Mouse (Mus musculus): Measurements from ENCODE around the gene Gm45062. TPM values are rescaled to one million over a fixed set of nuclear protein-coding genes. Genes with fewer than 3 reads are reported as not detected.
A peak's percentile ranks its signal among the peaks of the same experiment; 100 is the strongest.

Gm45062 gene
- polyA plus RNA-seq, 1 experiment from 2014 or later = 8.1 TPM

- Histone ChIP-seq H3K36me3 (no peaks in the 10 kb centered on the region), H3K9ac (no peak overlapping the region), H3K9me3 (no peaks in the 10 kb centered on the region; the same call in 1 of the 2 replicates), H3K4me2 (no peak overlapping the region), H3K27ac (replicated peaks) (no peak overlapping the region), H3K4me1 (peaks cover 13% of the 10 kb centered on the region), H3K27me3 (replicated peaks) (no peaks in the 10 kb centered on the region), H3K4me3 (no peak overlapping the region)
- 67% methylated on average over 6 of the region's 6 CpGs for WGBS
- no peak for ATAC-seq (ENCODE audit: extremely low read depth, insufficient number of reproducible peaks, low FRiP score, low TSS enrichment)
Measured at GRCm38 (mm10) chr6:8497234-8497867, 238.1 kb downstream of the Gm45062 start.

DNA sequence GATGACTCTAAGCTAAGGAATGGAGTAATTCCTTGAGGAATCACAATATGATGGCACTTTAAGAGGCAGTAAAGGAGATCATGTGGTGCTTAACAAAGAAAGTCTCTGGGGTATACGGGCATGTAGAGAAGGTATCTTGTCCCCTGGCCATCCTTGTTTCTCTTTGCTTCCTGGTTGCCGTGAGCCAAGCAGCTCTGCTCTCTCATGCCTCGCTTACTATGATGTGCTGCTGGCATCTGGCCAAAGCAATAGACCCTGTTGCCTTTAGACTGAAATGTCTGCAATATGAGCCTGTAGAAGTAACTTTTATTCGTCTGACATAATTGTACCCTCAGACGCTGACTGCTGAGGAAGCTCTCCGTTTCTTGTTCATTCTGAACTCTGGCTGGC is 238.6 kb downstream of the Gm45062 start:
- H3K27ac ChIP-seq (replicated peaks) = no peak overlapping the region
- WGBS = 59% methylated on average over 6 of the region's 6 CpGs
- H3K36me3 ChIP-seq = no peaks in the 10 kb centered on the region
- H3K4me3 ChIP-seq = no peak overlapping the region
- H3K4me2 ChIP-seq = no peak overlapping the region
- ATAC-seq (ENCODE audit: extremely low read depth, insufficient number of reproducible peaks, low FRiP score, low TSS enrichment) = no peak
- no peak overlapping the region for H3K9ac ChIP-seq
- no peaks in the 10 kb centered on the region; the same call in 1 of the 2 replicates for H3K9me3 ChIP-seq
- H3K4me1 ChIP-seq = peaks cover 13% of the 10 kb centered on the region
- no peaks in the 10 kb centered on the region for H3K27me3 ChIP-seq (replicated peaks)

DNA sequence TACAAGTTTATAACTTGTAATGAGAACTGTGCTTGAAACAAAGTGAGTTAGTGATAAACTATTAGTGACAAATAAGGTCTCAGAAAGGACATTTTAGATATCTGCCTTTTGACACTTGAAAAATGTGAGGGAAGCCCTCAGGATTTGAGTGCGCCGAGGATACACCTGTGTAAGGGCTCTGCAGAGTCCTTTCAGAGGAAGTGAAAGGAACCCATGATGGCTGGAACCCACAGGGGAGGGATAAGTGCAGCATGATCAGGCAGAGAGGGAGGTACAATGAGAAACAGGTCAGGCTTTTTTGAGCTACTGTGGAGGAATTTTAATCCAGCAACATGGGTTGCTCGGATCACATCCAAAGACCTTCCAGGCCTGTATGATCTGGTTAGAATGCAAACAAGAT is 239.7 kb downstream of the Gm45062 start:
- Histone ChIP-seq H3K9me3 (no peaks in the 10 kb centered on the region; the same call in 1 of the 2 replicates), H3K27me3 (replicated peaks) (no peaks in the 10 kb centered on the region), H3K27ac (replicated peaks) (no peak overlapping the region), H3K36me3 (no peaks in the 10 kb centered on the region), H3K4me1 (peaks cover 13% of the 10 kb centered on the region), H3K4me3 (no peak overlapping the region), H3K4me2 (no peak overlapping the region), H3K9ac (no peak overlapping the region)
- WGBS = 86% methylated on average over 3 of the region's 3 CpGs
- no peak for ATAC-seq (ENCODE audit: extremely low read depth, insufficient number of reproducible peaks, low FRiP score, low TSS enrichment)

DNA sequence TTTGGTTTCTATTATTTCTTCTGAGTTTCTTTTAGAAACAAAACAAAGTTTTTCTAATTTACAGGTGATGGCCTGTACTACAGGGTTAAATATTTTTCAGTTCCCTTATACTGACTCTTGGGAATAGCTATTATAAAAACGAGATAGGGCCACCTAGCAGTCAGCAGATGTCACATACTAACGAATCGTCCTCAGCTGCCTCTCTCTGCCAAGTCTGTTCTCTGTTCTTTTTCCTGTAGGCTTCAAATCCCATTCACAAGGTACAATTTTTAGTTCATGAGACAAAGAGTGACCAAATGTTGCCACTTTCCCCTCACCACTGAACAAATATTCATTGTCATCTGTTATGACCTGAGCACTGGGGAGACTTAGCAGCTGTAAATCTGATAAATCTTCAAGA is 244.7 kb downstream of the Gm45062 start:
- no peak overlapping the region for H3K4me2 ChIP-seq
- no peaks in the 10 kb centered on the region for H3K36me3 ChIP-seq
- H3K9me3 ChIP-seq = no peaks in the 10 kb centered on the region; the same call in 1 of the 2 replicates
- no peak overlapping the region for H3K9ac ChIP-seq
- no peak for ATAC-seq (ENCODE audit: extremely low read depth, insufficient number of reproducible peaks, low FRiP score, low TSS enrichment)
- H3K27ac ChIP-seq (replicated peaks) = no peak overlapping the region
- H3K27me3 ChIP-seq (replicated peaks) = no peaks in the 10 kb centered on the region
- WGBS = 12% methylated on average over 3 of the region's 3 CpGs
- H3K4me3 ChIP-seq = no peak overlapping the region
- peaks cover 4% of the 10 kb centered on the region for H3K4me1 ChIP-seq

- no peaks in the 10 kb centered on the region; the same call in 1 of the 2 replicates for H3K9me3 ChIP-seq
- H3K4me1 ChIP-seq = peaks cover 4% of the 10 kb centered on the region
- H3K36me3 ChIP-seq = no peaks in the 10 kb centered on the region
- no peak for ATAC-seq (ENCODE audit: extremely low read depth, insufficient number of reproducible peaks, low FRiP score, low TSS enrichment)
- H3K9ac ChIP-seq = no peak overlapping the region
- no peak overlapping the region for H3K27ac ChIP-seq (replicated peaks)
- 78% methylated on average over 6 of the region's 6 CpGs for WGBS
- H3K4me3 ChIP-seq = no peak overlapping the region
- no peaks in the 10 kb centered on the region for H3K27me3 ChIP-seq (replicated peaks)
- H3K4me2 ChIP-seq = no peak overlapping the region
Measured at GRCm38 (mm10) chr6:8504521-8505228, 245.4 kb downstream of the Gm45062 start.

- ATAC-seq (ENCODE audit: extremely low read depth, insufficient number of reproducible peaks, low FRiP score, low TSS enrichment) = no peak
Measured at GRCm38 (mm10) chr6:8506631-8507030, 247.4 kb downstream of the Gm45062 start.

GRCm38 (mm10) chr6:8508883-8509536 is 249.8 kb downstream of the Gm45062 start:
- ATAC-seq (ENCODE audit: extremely low read depth, insufficient number of reproducible peaks, low FRiP score, low TSS enrichment) = peak; percentile 97
- under 1% methylated on average over 56 of the region's 56 CpGs for WGBS
- Histone ChIP-seq H3K36me3 (no peaks in the 10 kb centered on the region), H3K27me3 (replicated peaks) (no peaks in the 10 kb centered on the region), H3K4me3 (peak overlapping the region; percentile 83), H3K4me1 (peaks cover 29% of the 10 kb centered on the region), H3K9ac (peak overlapping the region; percentile 92), H3K27ac (replicated peaks) (peak overlapping the region; percentile 99), H3K4me2 (peak overlapping the region; percentile 70), H3K9me3 (no peaks in the 10 kb centered on the region)

More at GRCm38 (mm10) chr6:8506631-8507030, 247.4 kb downstream of the Gm45062 start:
- H3K4me2 ChIP-seq = no peak overlapping the region
- H3K27me3 ChIP-seq (replicated peaks) = no peaks in the 10 kb centered on the region
- no peaks in the 10 kb centered on the region for H3K9me3 ChIP-seq
- H3K27ac ChIP-seq (replicated peaks) = no peak overlapping the region
- H3K36me3 ChIP-seq = no peaks in the 10 kb centered on the region
- H3K4me1 ChIP-seq = peaks cover 16% of the 10 kb centered on the region
- no peak overlapping the region for H3K4me3 ChIP-seq
- H3K9ac ChIP-seq = no peak overlapping the region

DNA sequence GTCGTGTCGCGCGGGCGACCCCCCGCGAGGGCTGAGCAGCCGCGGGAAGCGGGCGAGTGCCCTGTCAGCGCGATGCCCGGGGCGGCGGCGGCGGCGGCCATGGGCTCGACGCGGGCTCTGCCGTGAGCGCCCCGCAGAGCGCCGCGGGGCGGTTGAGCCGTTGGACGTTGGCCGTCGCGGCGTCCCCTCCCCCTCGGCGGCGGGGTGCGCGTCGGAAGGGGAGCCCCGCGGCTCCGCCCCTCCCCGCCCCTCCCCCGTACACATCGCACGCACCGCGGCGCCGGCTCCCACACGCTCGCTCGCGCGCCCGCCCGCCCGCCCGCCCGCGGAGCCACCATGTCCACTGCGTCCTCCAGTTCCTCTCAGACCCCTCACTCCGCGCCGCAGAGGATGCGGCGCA is 250.3 kb downstream of the Gm45062 start, which contains the start of gene Glcci1:
Gene Glcci1, plus strand, starts transcription at position 50 of the 400 bp plus-strand sequence.
- WGBS = under 1% methylated on average over 31 of the region's 69 CpGs
- H3K27me3 ChIP-seq (replicated peaks) = no peaks in the 10 kb centered on the region
- peaks cover 29% of the 10 kb centered on the region for H3K4me1 ChIP-seq
- peak within 1 kb of the TSS; percentile 92 for H3K9ac ChIP-seq
- peak within 1 kb of the TSS; percentile 70 for H3K4me2 ChIP-seq
- no peaks in the 10 kb centered on the region for H3K36me3 ChIP-seq
- peak within 1 kb of the TSS; percentile 99 for H3K27ac ChIP-seq (replicated peaks)
- peak within 1 kb of the TSS; percentile 83 for H3K4me3 ChIP-seq
- no peaks in the 10 kb centered on the region for H3K9me3 ChIP-seq
- peak; percentile 73 for ATAC-seq (ENCODE audit: extremely low read depth, insufficient number of reproducible peaks, low FRiP score, low TSS enrichment)

- H3K4me2 ChIP-seq = peak overlapping the region; percentile 70
- no peaks in the 10 kb centered on the region for H3K27me3 ChIP-seq (replicated peaks)
- no peaks in the 10 kb centered on the region for H3K36me3 ChIP-seq
- no peaks in the 10 kb centered on the region for H3K9me3 ChIP-seq
- 0% methylated on average over 55 of the region's 73 CpGs for WGBS
- H3K4me3 ChIP-seq = peak overlapping the region; percentile 83
- peak; percentile 15; the same call in 1 of the 2 replicates for ATAC-seq (ENCODE audit: extremely low read depth, insufficient number of reproducible peaks, low FRiP score, low TSS enrichment)
- H3K4me1 ChIP-seq = peaks cover 29% of the 10 kb centered on the region
- H3K27ac ChIP-seq (replicated peaks) = peak overlapping the region; percentile 99
- peak overlapping the region; percentile 92 for H3K9ac ChIP-seq
Measured at GRCm38 (mm10) chr6:8509961-8510863, 251.0 kb downstream of the Gm45062 start.

GRCm38 (mm10) chr6:8510864-8511428 is 251.7 kb downstream of the Gm45062 start:
- Histone ChIP-seq H3K4me1 (peaks cover 31% of the 10 kb centered on the region), H3K9me3 (no peaks in the 10 kb centered on the region), H3K4me2 (peak overlapping the region; percentile 70), H3K36me3 (no peaks in the 10 kb centered on the region), H3K4me3 (peak overlapping the region; percentile 83), H3K27me3 (replicated peaks) (no peaks in the 10 kb centered on the region), H3K9ac (peak overlapping the region; percentile 92), H3K27ac (replicated peaks) (peak overlapping the region; percentile 99)
- ATAC-seq (ENCODE audit: extremely low read depth, insufficient number of reproducible peaks, low FRiP score, low TSS enrichment) = no peak
- 6% methylated on average over 7 of the region's 7 CpGs for WGBS

Data from heart, embryonic 13.5 days (tissue).